Mouse (Mus musculus) B cell, adult (primary cell): Measurements from ENCODE around the gene Gm39566. TPM values are rescaled to one million over a fixed set of nuclear protein-coding genes. Genes with fewer than 3 reads are reported as not detected.

ENCODE experiments used
- total RNA-seq: library from RNA; stranded (reverse); gene quantifications from 4 replicates; pipeline ENCODE4 v1.2.4, GENCODE M21; 2023; ENCODE audit not compliant: inconsistent age

The Gm39566 gene
- total RNA-seq, result not detected in 4 replicates

GRCm38 (mm10) chr11:69815155-69815554, at the start of gene Gm39566:
Gm39566 (minus strand) TSS chr11:69815298.

GRCm38 (mm10) chr11:69858113-69858998, 43.3 kb upstream of the Gm39566 start, which contains the start of gene Tnk1:
Tnk1 (minus strand) TSS chr11:69858730.

GRCm38 (mm10) chr11:69846198-69846680, 31.1 kb upstream of the Gm39566 start, which contains the start of gene Plscr3:
Plscr3 (plus strand) TSS chr11:69846376.

GRCm38 (mm10) chr11:69837952-69838713, 23.0 kb upstream of the Gm39566 start, which contains the start of gene Tmem256:
Tmem256 (plus strand) TSS chr11:69838514.

GRCm38 (mm10) chr11:69837604-69837951, 22.5 kb upstream of the Gm39566 start, which contains the start of gene Nlgn2:
Nlgn2 (minus strand) TSS chr11:69837784.

GRCm38 (mm10) chr11:69822080-69822479, 7.0 kb upstream of the Gm39566 start, which contains the start of gene Spem1:
Spem1 (minus strand) TSS chr11:69822180.

GRCm38 (mm10) chr11:69818365-69818764, 3.3 kb upstream of the Gm39566 start, which contains the start of gene Spem2:
Spem2 (minus strand) TSS chr11:69818465.

GRCm38 (mm10) chr11:69804972-69805909, 9.9 kb downstream of the Gm39566 start, which contains the start of gene Tmem102:
Tmem102 (minus strand) TSS chr11:69805624.

GRCm38 (mm10) chr11:69801379-69801977, 13.6 kb downstream of the Gm39566 start, which contains the start of gene Fgf11:
Fgf11 (minus strand) TSS chr11:69801857.

GRCm38 (mm10) chr11:69795168-69795982, 19.7 kb downstream of the Gm39566 start, which contains the start of gene Chrnb1:
Chrnb1 (minus strand) TSS chr11:69795943.

GRCm38 (mm10) chr11:69765221-69766125, 49.6 kb downstream of the Gm39566 start, which contains the start of gene Zbtb4:
Zbtb4 (plus strand) TSS chr11:69765912.

GRCm38 (mm10) chr11:69761868-69762267, 53.2 kb downstream of the Gm39566 start, which contains the start of gene Slc35g3:
Slc35g3 (minus strand) TSS chr11:69761968.

Other genes starting within 250 kb of the Gm39566 start
- 11.6 to 16.8 TPM (median 11.9 TPM) in 4 replicates for gene Wrap53, start 235.0 kb downstream of the Gm39566 start, total RNA-seq
- 130 to 136 TPM (median 131 TPM) in 4 replicates for gene Trp53, start 234.9 kb downstream of the Gm39566 start, total RNA-seq
- gene Atp1b2, start 209.4 kb downstream of the Gm39566 start, total RNA-seq, result 0.33 TPM in 1 of 4 replicates, not detected in the others
- gene Shbg, start 197.4 kb downstream of the Gm39566 start, total RNA-seq, result not detected in 4 replicates
- not detected in 4 replicates for gene Sat2, start 193.3 kb downstream of the Gm39566 start, total RNA-seq
- 76.8 to 83.1 TPM (median 77.8 TPM) in 4 replicates for gene Fxr2, start 182.3 kb downstream of the Gm39566 start, total RNA-seq
- 0.84 TPM in 1 of 4 replicates, not detected in the others for gene Sox15, start 160.0 kb downstream of the Gm39566 start, total RNA-seq
- 58.0 to 71.6 TPM (median 63.0 TPM) in 4 replicates for gene Mpdu1, start 152.7 kb downstream of the Gm39566 start, total RNA-seq
- 11.8 to 14.7 TPM (median 12.5 TPM) in 4 replicates for gene Cd68, start 149.1 kb downstream of the Gm39566 start, total RNA-seq
- 670 to 697 TPM (median 692 TPM) in 4 replicates for gene Eif4a1, start 142.9 kb downstream of the Gm39566 start, total RNA-seq
- gene Senp3, start 133.2 kb downstream of the Gm39566 start, total RNA-seq, result 108 to 153 TPM (median 136 TPM) in 4 replicates
- 0.32 TPM in 1 of 4 replicates, not detected in the others for gene Tnfsf13, start 129.5 kb downstream of the Gm39566 start, total RNA-seq
- gene Tnfsf12, start 119.4 kb downstream of the Gm39566 start, total RNA-seq, result 0.51 TPM in 1 of 4 replicates, not detected in the others
- 0.45 to 0.78 TPM in 2 of 4 replicates, not detected in the others for gene Tnfsfm13, start 119.2 kb downstream of the Gm39566 start, total RNA-seq
- 231 to 244 TPM (median 242 TPM) in 4 replicates for gene Polr2a, start 56.7 kb downstream of the Gm39566 start, total RNA-seq
- not detected in 4 replicates for gene Slc35g3, start 53.3 kb downstream of the Gm39566 start, total RNA-seq
- gene Zbtb4, start 49.4 kb downstream of the Gm39566 start, total RNA-seq, result 52.3 to 57.6 TPM (median 54.5 TPM) in 4 replicates
- gene Chrnb1, start 19.4 kb downstream of the Gm39566 start, total RNA-seq, result 8.3 to 11.3 TPM (median 10.1 TPM) in 4 replicates
- gene Fgf11, start 13.4 kb downstream of the Gm39566 start, total RNA-seq, result 0.16 to 0.27 TPM in 2 of 4 replicates, not detected in the others
- gene Tmem102, start 9.7 kb downstream of the Gm39566 start, total RNA-seq, result not detected in 4 replicates
- not detected in 4 replicates for gene Spem2, start 3.2 kb upstream of the Gm39566 start, total RNA-seq
- not detected in 4 replicates for gene Spem1, start 6.9 kb upstream of the Gm39566 start, total RNA-seq
- 0.24 to 1.3 TPM (median 0.59 TPM) in 4 replicates for gene Nlgn2, start 22.5 kb upstream of the Gm39566 start, total RNA-seq
- gene Tmem256, start 23.2 kb upstream of the Gm39566 start, total RNA-seq, result 30.9 to 38.6 TPM (median 37.0 TPM) in 4 replicates
- gene Plscr3, start 31.1 kb upstream of the Gm39566 start, total RNA-seq, result 9.8 to 13.0 TPM (median 11.5 TPM) in 4 replicates
- not detected in 4 replicates for gene Tnk1, start 43.4 kb upstream of the Gm39566 start, total RNA-seq
- not detected in 4 replicates for gene Tmem95, start 62.7 kb upstream of the Gm39566 start, total RNA-seq
- gene Kctd11, start 66.1 kb upstream of the Gm39566 start, total RNA-seq, result 1.8 to 2.3 TPM (median 2.0 TPM) in 4 replicates
- gene Acap1, start 80.2 kb upstream of the Gm39566 start, total RNA-seq, result 477 to 556 TPM (median 497 TPM) in 4 replicates
- 2.1 to 2.7 TPM (median 2.3 TPM) in 4 replicates for gene 2810408A11Rik, start 85.7 kb upstream of the Gm39566 start, total RNA-seq
- 55.7 to 74.4 TPM (median 62.8 TPM) in 4 replicates for gene Neurl4, start 85.8 kb upstream of the Gm39566 start, total RNA-seq
- gene Gps2, start 98.6 kb upstream of the Gm39566 start, total RNA-seq, result 138 to 159 TPM (median 142 TPM) in 4 replicates
- gene Eif5a, start 106.7 kb upstream of the Gm39566 start, total RNA-seq, result 362 to 387 TPM (median 377 TPM) in 4 replicates
- gene Ybx2, start 120.5 kb upstream of the Gm39566 start, total RNA-seq, result not detected in 4 replicates
- not detected in 4 replicates for gene Slc2a4, start 132.9 kb upstream of the Gm39566 start, total RNA-seq
- not detected in 4 replicates for gene Cldn7, start 149.5 kb upstream of the Gm39566 start, total RNA-seq
- gene Ctdnep1, start 165.9 kb upstream of the Gm39566 start, total RNA-seq, result 103 to 123 TPM (median 108 TPM) in 4 replicates
- gene Elp5, start 167.2 kb upstream of the Gm39566 start, total RNA-seq, result 34.4 to 62.8 TPM (median 46.7 TPM) in 4 replicates
- 311 to 355 TPM (median 331 TPM) in 4 replicates for gene Gabarap, start 175.8 kb upstream of the Gm39566 start, total RNA-seq
- gene Phf23, start 180.5 kb upstream of the Gm39566 start, total RNA-seq, result 52.7 to 62.9 TPM (median 56.6 TPM) in 4 replicates
- gene Dvl2, start 185.3 kb upstream of the Gm39566 start, total RNA-seq, result 48.4 to 53.5 TPM (median 51.0 TPM) in 4 replicates
- 53.0 to 60.7 TPM (median 59.3 TPM) in 4 replicates for gene Acadvl, start 200.1 kb upstream of the Gm39566 start, total RNA-seq
- 3.5 to 5.4 TPM (median 4.2 TPM) in 4 replicates for gene Dlg4, start 201.6 kb upstream of the Gm39566 start, total RNA-seq
- gene Asgr1, start 238.8 kb upstream of the Gm39566 start, total RNA-seq, result not detected in 4 replicates